Mouse (Mus musculus) midbrain, embryonic 11.5 days (tissue): ENCODE measurements around the gene Tap2. TPM values are rescaled to one million over a fixed set of nuclear protein-coding genes. Genes with fewer than 3 reads are reported as not detected.

Source experiments
- ATAC-seq: fragments of 200-750 bp; cut with Nextera tagmentation; 2 replicates; pipeline ENCODE4 v1.8.0; 2017; ENCODE audit warnings: moderate TSS enrichment, moderate library complexity; ENCODE audit not compliant: low FRiP score
- DNase-seq: peaks from one replicate; pipeline ENCODE4 v3.0.0; 2015; ENCODE audit warnings: low spot score; ENCODE audit errors: missing footprints
- H3K27ac ChIP-seq: fragments of 300-500 bp; sonication (generic); 2 replicates; pipeline ENCODE4 v1.5.1; 2014; ENCODE audit warnings: low read depth, low read length
- H3K27me3 ChIP-seq: fragments of 300-500 bp; sonication (generic); 2 replicates; pipeline ENCODE4 v1.6.1; 2014; ENCODE audit warnings: mild to moderate bottlenecking, low read length, moderate library complexity, mixed read lengths; ENCODE audit not compliant: control insufficient read depth, insufficient read depth
- H3K36me3 ChIP-seq: fragments of 300-500 bp; sonication (generic); 2 replicates; pipeline ENCODE4 v1.6.1; 2014; ENCODE audit warnings: mild to moderate bottlenecking, low read length, moderate library complexity, mixed read lengths; ENCODE audit not compliant: control insufficient read depth, insufficient read depth
- H3K4me1 ChIP-seq: fragments of 300-500 bp; sonication (generic); 2 replicates; pipeline ENCODE4 v1.6.1; 2014; ENCODE audit warnings: low read length; ENCODE audit not compliant: control insufficient read depth, insufficient read depth
- H3K4me2 ChIP-seq: fragments of 300-500 bp; sonication (generic); 2 replicates; pipeline ENCODE4 v1.6.1; 2014; ENCODE audit warnings: mild to moderate bottlenecking, moderate library complexity
- H3K4me3 ChIP-seq: fragments of 300-500 bp; sonication (generic); 2 replicates; pipeline ENCODE4 v1.5.1; 2014; ENCODE audit warnings: low read depth, low read length
- H3K9ac ChIP-seq: fragments of 300-500 bp; sonication (generic); 2 replicates; pipeline ENCODE4 v1.6.1; 2014; ENCODE audit warnings: low read length
- H3K9me3 ChIP-seq: fragments of 300-500 bp; sonication (generic); 2 replicates; pipeline ENCODE4 v1.6.1; 2016; ENCODE audit warnings: low read length; ENCODE audit not compliant: control insufficient read depth
- WGBS: fragments of 180-500 bp; shearing (Covaris S2); extraction: QIAGEN DNeasy Blood & Tissue Kit; methylation state at CpG from one replicate; pipeline ENCODE4 v1.1.7; 2014; 5-methylcytosine and 5-hydroxymethylcytosine counted together
- polyA plus RNA-seq: library from polyadenylated mRNA; unstranded; fragments of >200 nt; fragmentation: Nextera tagmentation; extraction: Ambion mirVana; gene quantifications from 2 replicates; pipeline ENCODE4 v1.2.1, GENCODE M21; 2014

Tap2 gene
- polyA plus RNA-seq, 1 experiment from 2014 or later = 0.27 TPM

DNA sequence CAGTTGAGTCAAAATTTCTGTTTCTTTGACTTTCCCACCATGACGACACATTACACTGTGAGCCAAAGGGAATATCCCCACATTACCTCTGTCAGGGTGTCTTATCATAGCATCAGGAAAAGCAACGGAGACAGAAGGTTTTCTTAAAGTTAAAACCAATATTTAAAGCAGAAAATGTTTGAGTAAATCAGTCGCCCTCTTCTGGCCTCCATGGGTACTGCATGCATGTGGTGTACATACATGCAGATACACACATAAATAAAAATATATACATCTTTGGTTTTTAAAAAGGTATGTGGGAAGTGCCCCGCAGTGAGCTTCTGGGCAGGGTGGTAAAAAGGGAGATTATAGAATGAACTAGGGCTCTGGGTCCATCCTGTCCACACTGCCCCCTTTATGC is 26.1 kb upstream of the Tap2 start:
- DNase-seq (no peak), ATAC-seq (no peak)
- Histone ChIP-seq H3K36me3 (no peaks in the 10 kb centered on the region), H3K4me1 (no peaks in the 10 kb centered on the region), H3K9ac (no peak overlapping the region), H3K27me3 (no peaks in the 10 kb centered on the region), H3K9me3 (peaks cover 6% of the 10 kb centered on the region; the same call in 1 of the 2 replicates), H3K4me2 (no peak overlapping the region), H3K27ac (no peak overlapping the region), H3K4me3 (no peak overlapping the region)
- WGBS = 68% methylated on average over 4 of the region's 4 CpGs

DNA sequence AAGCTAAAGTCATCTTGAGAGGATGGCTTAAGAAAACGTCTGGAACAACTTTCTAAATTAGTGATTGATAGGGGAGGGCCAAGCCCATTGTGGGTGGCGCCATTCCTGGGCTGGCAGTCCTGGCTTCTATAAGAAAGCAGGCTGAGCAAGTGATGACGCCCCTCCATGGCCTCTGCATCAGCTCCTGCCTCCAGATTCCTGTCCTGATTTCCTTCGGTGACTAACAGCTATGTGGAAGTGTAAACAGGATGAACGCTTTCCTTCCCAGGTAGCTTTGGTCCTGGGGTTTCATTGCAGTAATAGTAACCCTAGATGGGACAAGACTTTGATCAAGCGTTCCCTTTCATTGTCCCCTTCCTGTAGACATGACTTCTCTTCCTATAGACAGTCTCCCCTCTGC is 24.3 kb upstream of the Tap2 start:
- no peak for DNase-seq
- Histone ChIP-seq H3K27ac (no peak overlapping the region), H3K9ac (no peak overlapping the region), H3K4me3 (no peak overlapping the region), H3K36me3 (no peaks in the 10 kb centered on the region), H3K9me3 (peaks cover 3% of the 10 kb centered on the region; the same call in 1 of the 2 replicates), H3K4me1 (no peaks in the 10 kb centered on the region), H3K27me3 (no peaks in the 10 kb centered on the region; the same call in 1 of the 2 replicates), H3K4me2 (no peak overlapping the region)
- no peak for ATAC-seq
- 74% methylated on average over 6 of the region's 6 CpGs for WGBS

DNA sequence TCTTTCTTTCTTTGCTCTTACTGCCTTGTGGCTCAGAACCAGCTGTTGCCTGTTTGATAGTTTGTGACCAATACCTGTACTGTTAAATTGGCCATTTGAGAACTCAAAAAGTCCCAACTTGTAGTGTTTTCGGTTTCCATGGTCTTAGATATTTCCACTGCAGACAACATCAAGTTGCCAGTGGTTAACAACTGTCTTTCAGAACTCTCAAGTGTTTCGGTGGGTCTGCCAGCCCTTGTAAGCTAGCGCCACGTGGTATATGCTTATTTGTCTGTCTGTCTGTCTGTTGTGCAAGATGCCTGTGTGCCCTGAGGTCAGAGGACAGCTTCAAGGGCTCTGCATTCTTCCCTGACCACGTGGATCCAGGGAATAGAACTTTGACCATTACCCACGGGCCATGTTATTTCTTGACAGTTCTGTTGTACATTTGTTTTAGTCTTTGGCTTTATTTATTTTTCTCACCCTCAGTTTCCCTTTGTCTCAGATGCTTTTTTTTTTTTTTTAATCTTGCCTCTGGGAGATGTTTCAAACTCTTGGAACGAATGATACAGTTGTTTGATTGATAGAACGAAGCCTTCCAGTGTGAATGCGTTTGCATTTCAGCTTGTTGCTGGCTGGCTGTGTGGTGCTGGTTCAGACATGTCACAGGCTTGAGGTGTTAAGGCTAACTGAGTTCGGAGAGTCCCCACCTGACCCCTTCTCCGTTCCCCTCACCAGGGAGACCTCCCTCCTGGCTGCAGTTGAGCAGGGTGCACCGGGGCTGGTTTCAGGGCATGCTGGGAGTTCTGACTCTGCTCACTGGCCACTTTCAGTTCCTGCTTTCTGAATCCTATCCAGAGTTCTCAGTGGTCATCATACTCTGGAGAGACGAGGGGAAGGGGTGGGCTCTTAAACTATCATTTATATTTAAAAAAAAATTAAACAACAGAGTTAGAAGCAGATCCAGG is 23.1 kb upstream of the Tap2 start:
- 78% methylated on average over 13 of the region's 13 CpGs for WGBS
- Histone ChIP-seq H3K27ac (no peak overlapping the region), H3K36me3 (no peaks in the 10 kb centered on the region), H3K27me3 (peaks cover under 1% of the 10 kb centered on the region; the same call in 1 of the 2 replicates), H3K4me3 (no peak overlapping the region), H3K9ac (no peak overlapping the region), H3K9me3 (peaks cover 3% of the 10 kb centered on the region; the same call in 1 of the 2 replicates), H3K4me2 (no peak overlapping the region), H3K4me1 (no peaks in the 10 kb centered on the region)
- DNase-seq (no peak), ATAC-seq (no peak)

GRCm38 (mm10) chr17:34183564-34184219 is 19.6 kb upstream of the Tap2 start:
- no peaks in the 10 kb centered on the region for H3K36me3 ChIP-seq
- H3K9ac ChIP-seq = no peak overlapping the region
- no peaks in the 10 kb centered on the region for H3K9me3 ChIP-seq
- H3K27me3 ChIP-seq = peaks cover 33% of the 10 kb centered on the region
- ATAC-seq (no peak), DNase-seq (no peak)
- no peak overlapping the region for H3K4me3 ChIP-seq
- peaks cover 11% of the 10 kb centered on the region for H3K4me1 ChIP-seq
- no peak overlapping the region for H3K27ac ChIP-seq
- 77% methylated on average over 15 of the region's 15 CpGs for WGBS
- H3K4me2 ChIP-seq = no peak overlapping the region

- H3K4me2 ChIP-seq = no peak overlapping the region
- H3K27me3 ChIP-seq = peaks cover 38% of the 10 kb centered on the region
- H3K9me3 ChIP-seq = no peaks in the 10 kb centered on the region
- no peak for ATAC-seq
- no peaks in the 10 kb centered on the region for H3K36me3 ChIP-seq
- H3K27ac ChIP-seq = no peak overlapping the region
- WGBS = 84% methylated on average over 9 of the region's 9 CpGs
- H3K9ac ChIP-seq = no peak overlapping the region
- DNase-seq = no peak
- H3K4me3 ChIP-seq = no peak overlapping the region
- H3K4me1 ChIP-seq = peaks cover 11% of the 10 kb centered on the region
These were observed 17.8 kb upstream of the Tap2 start for GRCm38 (mm10) chr17:34185526-34185925.

GRCm38 (mm10) chr17:34186885-34187260 is 16.5 kb upstream of the Tap2 start:
- Histone ChIP-seq H3K9me3 (no peaks in the 10 kb centered on the region), H3K27me3 (peaks cover 38% of the 10 kb centered on the region), H3K36me3 (no peaks in the 10 kb centered on the region), H3K4me1 (peaks cover 11% of the 10 kb centered on the region), H3K9ac (peak overlapping the region; percentile 33), H3K4me3 (peak overlapping the region; percentile 30), H3K27ac (no peak overlapping the region), H3K4me2 (peak overlapping the region; percentile 55)
- no peak for ATAC-seq
- no peak for DNase-seq
- 5% methylated on average over 14 of the region's 14 CpGs for WGBS

- H3K4me2 ChIP-seq = peak within 1 kb of the TSS; percentile 55
- H3K4me1 ChIP-seq = peaks cover 11% of the 10 kb centered on the region
- ATAC-seq = peak; percentile 88
- H3K4me3 ChIP-seq = peak within 1 kb of the TSS; percentile 30
- under 1% methylated on average over 46 of the region's 46 CpGs for WGBS
- DNase-seq = peak; percentile 99
- H3K9me3 ChIP-seq = no peaks in the 10 kb centered on the region
- H3K27ac ChIP-seq = no peak within 1 kb of the TSS
- H3K9ac ChIP-seq = peak within 1 kb of the TSS; percentile 33
- H3K27me3 ChIP-seq = peaks cover 39% of the 10 kb centered on the region
- H3K36me3 ChIP-seq = no peaks in the 10 kb centered on the region
These were observed 15.9 kb upstream of the Tap2 start, which contains the start of the genes Tap1 and Psmb9 for GRCm38 (mm10) chr17:34187261-34187916. Gene Tap1, plus strand, starts transcription at chr17:34187553. Gene Psmb9, minus strand, starts transcription at chr17:34187764.

GRCm38 (mm10) chr17:34188010-34188409 is 15.3 kb upstream of the Tap2 start:
- Histone ChIP-seq H3K9ac (peak overlapping the region; percentile 33), H3K9me3 (no peaks in the 10 kb centered on the region), H3K4me1 (peaks cover 11% of the 10 kb centered on the region), H3K27ac (no peak overlapping the region), H3K36me3 (no peaks in the 10 kb centered on the region), H3K4me2 (peak overlapping the region; percentile 55), H3K4me3 (peak overlapping the region; percentile 30), H3K27me3 (peaks cover 44% of the 10 kb centered on the region)
- DNase-seq (peak; percentile 84), ATAC-seq (peak; percentile 30; the same call in 1 of the 2 replicates)
- 3% methylated on average over 20 of the region's 20 CpGs for WGBS
